Mouse (Mus musculus): ENCODE measurements at regions not wholly inside any gene's neighbourhood (a gene's known extent, or its start where the extent isn't known, plus 50 kb on each side); places are given as distances from the start of the nearest gene placed in this dataset.

- no peak overlapping the region for H3K9ac ChIP-seq (ENCODE audit: low read depth, low read length, severe bottlenecking)
- no peak overlapping the region for H3K4me3 ChIP-seq (replicated peaks; ENCODE audit: low read length)
- H3K27me3 ChIP-seq (ENCODE audit: control insufficient read depth, insufficient read depth, low read length): 0 out of 2 replicates have a peak, but pooled peaks cover 12% of the 10 kb centered on the region
- H3K4me1 ChIP-seq (ENCODE audit: control insufficient read depth, insufficient read depth, low read length): 0 out of 2 replicates have a peak, but pooled peaks cover 3% of the 10 kb centered on the region
- no peaks in the 10 kb centered on the region for H3K36me3 ChIP-seq (ENCODE audit: control insufficient read depth, insufficient read depth, low read length)
- no peaks in the 10 kb centered on the region for H3K9me3 ChIP-seq (ENCODE audit: control insufficient read depth, low read length)
- no peak for ATAC-seq (ENCODE audit: low FRiP score, low read depth)
- no peak for DNase-seq (ENCODE audit: low spot score)
- no peak for TF ChIP-seq POLR2A (IDR thresholded peaks at IDR 0.05; ENCODE audit: borderline replicate concordance, extremely low read depth, insufficient read depth, insufficient read length)
- 50% methylated on average over 7 of the region's 7 CpGs for WGBS
- H3K4me2 ChIP-seq (replicated peaks; ENCODE audit: low read depth, low read length, severe bottlenecking): no peak overlapping the region
- no peak overlapping the region for H3K27ac ChIP-seq (replicated peaks; ENCODE audit: low read depth, low read length)
Measured at GRCm38 (mm10) chr11:20453786-20454185, 89.3 kb upstream of the Sertad2 start.

GRCm38 (mm10) chr11:20455085-20455864 is 87.8 kb upstream of the Sertad2 start:
- no peak for TF ChIP-seq POLR2A (IDR thresholded peaks at IDR 0.05; ENCODE audit: borderline replicate concordance, extremely low read depth, insufficient read depth, insufficient read length)
- under 1% methylated on average over 35 of the region's 35 CpGs for WGBS

GRCm38 (mm10) chr11:20455865-20456648 is 87.0 kb upstream of the Sertad2 start:
- Histone ChIP-seq H3K9me3 (ENCODE audit: control insufficient read depth, low read length) (no peaks in the 10 kb centered on the region), H3K4me3 (replicated peaks; ENCODE audit: low read length) (peak overlapping the region; percentile 54), H3K4me1 (ENCODE audit: control insufficient read depth, insufficient read depth, low read length) (peaks cover 14% of the 10 kb centered on the region), H3K27me3 (ENCODE audit: control insufficient read depth, insufficient read depth, low read length) (0 out of 2 replicates have a peak, but pooled peaks cover 12% of the 10 kb centered on the region), H3K36me3 (ENCODE audit: control insufficient read depth, insufficient read depth, low read length) (no peaks in the 10 kb centered on the region), H3K4me2 (replicated peaks; ENCODE audit: low read depth, low read length, severe bottlenecking) (peak overlapping the region; percentile 96), H3K27ac (replicated peaks; ENCODE audit: low read depth, low read length) (no peak overlapping the region), H3K9ac (ENCODE audit: low read depth, low read length, severe bottlenecking) (peak overlapping the region; percentile 58; the same call in 1 of the 2 replicates)
- 5% methylated on average over 19 of the region's 19 CpGs for WGBS
- no peak for DNase-seq (ENCODE audit: low spot score)
- ATAC-seq (ENCODE audit: low FRiP score, low read depth): no peak
- no peak for TF ChIP-seq POLR2A (IDR thresholded peaks at IDR 0.05; ENCODE audit: borderline replicate concordance, extremely low read depth, insufficient read depth, insufficient read length)

More at GRCm38 (mm10) chr11:20455085-20455864, 87.8 kb upstream of the Sertad2 start:
- Histone ChIP-seq H3K9me3 (ENCODE audit: control insufficient read depth, low read length) (no peaks in the 10 kb centered on the region), H3K4me2 (replicated peaks; ENCODE audit: low read depth, low read length, severe bottlenecking) (peak overlapping the region; percentile 96), H3K27me3 (ENCODE audit: control insufficient read depth, insufficient read depth, low read length) (0 out of 2 replicates have a peak, but pooled peaks cover 12% of the 10 kb centered on the region), H3K36me3 (ENCODE audit: control insufficient read depth, insufficient read depth, low read length) (no peaks in the 10 kb centered on the region), H3K4me3 (replicated peaks; ENCODE audit: low read length) (peak overlapping the region; percentile 54), H3K27ac (replicated peaks; ENCODE audit: low read depth, low read length) (no peak overlapping the region), H3K4me1 (ENCODE audit: control insufficient read depth, insufficient read depth, low read length) (peaks cover 7% of the 10 kb centered on the region), H3K9ac (ENCODE audit: low read depth, low read length, severe bottlenecking) (peak overlapping the region; percentile 58)
- ATAC-seq (ENCODE audit: low FRiP score, low read depth) (peak; percentile 87), DNase-seq (ENCODE audit: low spot score) (peak; percentile 77)

GRCm38 (mm10) chr11:20459140-20459539 is 83.9 kb upstream of the Sertad2 start:
- H3K4me2 ChIP-seq (replicated peaks; ENCODE audit: low read depth, low read length, severe bottlenecking): no peak overlapping the region
- ATAC-seq (ENCODE audit: low FRiP score, low read depth): no peak
- no peak overlapping the region for H3K9ac ChIP-seq (ENCODE audit: low read depth, low read length, severe bottlenecking)
- H3K9me3 ChIP-seq (ENCODE audit: control insufficient read depth, low read length): no peaks in the 10 kb centered on the region
- DNase-seq (ENCODE audit: low spot score): no peak
- 0 out of 2 replicates have a peak, but pooled peaks cover 12% of the 10 kb centered on the region for H3K27me3 ChIP-seq (ENCODE audit: control insufficient read depth, insufficient read depth, low read length)
- peaks cover 14% of the 10 kb centered on the region for H3K4me1 ChIP-seq (ENCODE audit: control insufficient read depth, insufficient read depth, low read length)
- WGBS: 91% methylated on average over 8 of the region's 8 CpGs
- no peak overlapping the region for H3K4me3 ChIP-seq (replicated peaks; ENCODE audit: low read length)
- TF ChIP-seq POLR2A (IDR thresholded peaks at IDR 0.05; ENCODE audit: borderline replicate concordance, extremely low read depth, insufficient read depth, insufficient read length): no peak
- no peaks in the 10 kb centered on the region for H3K36me3 ChIP-seq (ENCODE audit: control insufficient read depth, insufficient read depth, low read length)
- H3K27ac ChIP-seq (replicated peaks; ENCODE audit: low read depth, low read length): no peak overlapping the region

- 0 out of 2 replicates have a peak, but pooled peaks cover 11% of the 10 kb centered on the region for H3K27me3 ChIP-seq (ENCODE audit: control insufficient read depth, insufficient read depth, low read length)
- peak; percentile 21 for DNase-seq (ENCODE audit: low spot score)
- H3K27ac ChIP-seq (replicated peaks; ENCODE audit: low read depth, low read length): peak overlapping the region; percentile 78
- H3K9ac ChIP-seq (ENCODE audit: low read depth, low read length, severe bottlenecking): no peak overlapping the region
- peaks cover 14% of the 10 kb centered on the region for H3K4me1 ChIP-seq (ENCODE audit: control insufficient read depth, insufficient read depth, low read length)
- H3K4me3 ChIP-seq (replicated peaks; ENCODE audit: low read length): no peak overlapping the region
- H3K4me2 ChIP-seq (replicated peaks; ENCODE audit: low read depth, low read length, severe bottlenecking): no peak overlapping the region
- H3K36me3 ChIP-seq (ENCODE audit: control insufficient read depth, insufficient read depth, low read length): no peaks in the 10 kb centered on the region
- no peak for TF ChIP-seq POLR2A (IDR thresholded peaks at IDR 0.05; ENCODE audit: borderline replicate concordance, extremely low read depth, insufficient read depth, insufficient read length)
- 33% methylated on average over 7 of the region's 7 CpGs for WGBS
- 0 out of 2 replicates have a peak, but pooled peaks have one; percentile 42 for ATAC-seq (ENCODE audit: low FRiP score, low read depth)
- no peaks in the 10 kb centered on the region for H3K9me3 ChIP-seq (ENCODE audit: control insufficient read depth, low read length)
Measured at GRCm38 (mm10) chr11:20460501-20460921, 82.5 kb upstream of the Sertad2 start.

Data from limb, embryonic 14.5 days (tissue).